Mouse (Mus musculus): ENCODE measurements around the gene Ccdc177. TPM values are rescaled to one million over a fixed set of nuclear protein-coding genes. Genes with fewer than 3 reads are reported as not detected.

Gene Ccdc177
- total and polyA plus RNA-seq, 3 experiments, result 0.11 TPM; not detected in 2

DNA sequence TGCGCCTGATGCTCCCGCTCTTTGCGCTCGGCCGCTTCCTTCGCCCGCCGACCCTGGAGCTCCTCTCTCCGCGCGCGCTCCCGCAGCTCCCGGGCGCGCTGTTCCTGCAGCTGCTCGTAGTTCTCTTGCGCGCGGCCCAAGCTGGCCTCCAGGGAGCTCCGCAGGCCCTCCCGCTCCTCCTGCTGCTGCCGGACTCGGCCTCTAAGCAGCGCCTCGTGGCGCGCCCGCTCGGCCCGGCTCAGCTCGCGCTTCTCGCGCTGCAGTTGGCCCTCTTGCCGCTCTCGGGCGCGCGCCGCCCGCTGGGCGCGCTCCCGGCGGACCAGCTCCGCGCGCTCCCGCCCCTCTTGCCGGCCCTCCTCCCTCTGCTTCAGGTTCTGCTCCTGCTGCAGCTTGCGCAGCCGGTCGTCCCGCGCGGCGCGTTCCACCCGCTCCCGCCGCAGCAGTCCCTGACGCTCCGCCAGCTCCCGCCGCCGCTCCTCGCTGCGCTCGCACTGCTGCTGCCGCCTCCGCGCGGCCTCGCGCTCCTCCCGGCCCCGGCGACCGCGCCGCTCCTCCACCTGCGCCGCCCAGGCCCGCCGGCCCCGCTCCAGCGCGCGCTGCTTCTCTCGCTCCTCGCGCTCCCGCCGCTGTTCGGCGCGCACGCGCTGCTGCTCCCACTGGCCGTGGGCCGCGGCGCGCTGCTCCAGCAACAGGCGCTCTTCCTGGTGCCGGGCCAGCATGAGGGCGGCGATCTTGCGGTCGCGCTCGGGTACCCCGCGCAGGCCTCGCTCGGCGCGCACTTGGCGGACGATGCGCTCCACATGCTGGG lies 2.5 kb downstream of the Ccdc177 start:
- TF ChIP-seq CTCF (IDR thresholded peaks at IDR 0.05; ENCODE audit: low read depth, low read length), result no peak
- TF ChIP-seq GATA2 (IDR thresholded peaks at IDR 0.05; ENCODE audit: borderline replicate concordance, low read depth, low read length), result no peak
- TF ChIP-seq TAL1 (conservative IDR thresholded peaks at IDR 0.05; ENCODE audit: low read depth, low read length), result no peak
- no peak for TF ChIP-seq GATA1 (IDR thresholded peaks at IDR 0.05; ENCODE audit: borderline replicate concordance, low read length)
- TF ChIP-seq POLR2AphosphoS5 (IDR thresholded peaks at IDR 0.05; ENCODE audit: insufficient replicate concordance, low read depth, low read length), result no peak
- ATAC-seq (ENCODE audit: extremely low read depth, insufficient number of reproducible peaks, low FRiP score, poor library complexity, severe bottlenecking) (no peak), DNase-seq (ENCODE audit: low spot score) (no peak)
- H3K4me1 ChIP-seq (ENCODE audit: insufficient read depth, low read depth, low read length), result no peaks in the 10 kb centered on the region
- H3K9me3 ChIP-seq (replicated peaks), result peaks cover 33% of the 10 kb centered on the region
- no peaks in the 10 kb centered on the region for H3K36me3 ChIP-seq (replicated peaks)
- peak overlapping the region; percentile 15; the same call in 1 of the 2 replicates for H3K4me3 ChIP-seq (ENCODE audit: low read depth, low read length)
- peaks cover 47% of the 10 kb centered on the region for H3K27me3 ChIP-seq (ENCODE audit: insufficient read depth, low read length)

DNA sequence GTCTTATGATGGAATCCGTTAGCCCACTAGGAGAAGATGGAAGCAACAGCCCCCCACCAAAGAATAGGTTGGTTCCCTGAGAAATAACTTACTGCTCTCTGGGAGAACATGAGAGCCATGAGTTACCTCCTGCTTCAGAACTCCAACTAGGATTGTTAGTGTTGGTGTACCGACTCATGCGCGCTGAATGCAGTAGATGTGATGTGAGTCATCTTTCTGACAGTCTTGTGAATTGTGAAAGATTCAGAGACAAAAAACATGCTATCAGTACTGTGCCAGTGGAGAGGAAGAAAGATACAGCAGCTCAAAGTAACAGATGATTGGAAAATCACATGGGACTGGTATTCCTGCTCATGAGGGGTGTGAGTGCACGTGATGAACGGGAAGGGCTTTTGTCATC lies 8.9 kb downstream of the Ccdc177 start:
- Histone ChIP-seq H3K27me3 (ENCODE audit: insufficient read depth, low read length) (peaks cover 69% of the 10 kb centered on the region), H3K4me1 (ENCODE audit: insufficient read depth, low read depth, low read length) (no peaks in the 10 kb centered on the region; the same call in 1 of the 2 replicates), H3K4me3 (ENCODE audit: low read depth, low read length) (no peak overlapping the region), H3K36me3 (replicated peaks) (no peaks in the 10 kb centered on the region), H3K9me3 (replicated peaks) (no peaks in the 10 kb centered on the region)
- ATAC-seq (ENCODE audit: extremely low read depth, insufficient number of reproducible peaks, low FRiP score, poor library complexity, severe bottlenecking) (no peak), DNase-seq (ENCODE audit: low spot score) (no peak)
- no peak for TF ChIP-seq CTCF (IDR thresholded peaks at IDR 0.05; ENCODE audit: low read depth, low read length)
- no peak for TF ChIP-seq GATA1 (IDR thresholded peaks at IDR 0.05; ENCODE audit: borderline replicate concordance, low read length)
- TF ChIP-seq POLR2AphosphoS5 (IDR thresholded peaks at IDR 0.05; ENCODE audit: insufficient replicate concordance, low read depth, low read length), result no peak
- no peak for TF ChIP-seq TAL1 (conservative IDR thresholded peaks at IDR 0.05; ENCODE audit: low read depth, low read length)
- TF ChIP-seq GATA2 (IDR thresholded peaks at IDR 0.05; ENCODE audit: borderline replicate concordance, low read depth, low read length), result no peak

DNA sequence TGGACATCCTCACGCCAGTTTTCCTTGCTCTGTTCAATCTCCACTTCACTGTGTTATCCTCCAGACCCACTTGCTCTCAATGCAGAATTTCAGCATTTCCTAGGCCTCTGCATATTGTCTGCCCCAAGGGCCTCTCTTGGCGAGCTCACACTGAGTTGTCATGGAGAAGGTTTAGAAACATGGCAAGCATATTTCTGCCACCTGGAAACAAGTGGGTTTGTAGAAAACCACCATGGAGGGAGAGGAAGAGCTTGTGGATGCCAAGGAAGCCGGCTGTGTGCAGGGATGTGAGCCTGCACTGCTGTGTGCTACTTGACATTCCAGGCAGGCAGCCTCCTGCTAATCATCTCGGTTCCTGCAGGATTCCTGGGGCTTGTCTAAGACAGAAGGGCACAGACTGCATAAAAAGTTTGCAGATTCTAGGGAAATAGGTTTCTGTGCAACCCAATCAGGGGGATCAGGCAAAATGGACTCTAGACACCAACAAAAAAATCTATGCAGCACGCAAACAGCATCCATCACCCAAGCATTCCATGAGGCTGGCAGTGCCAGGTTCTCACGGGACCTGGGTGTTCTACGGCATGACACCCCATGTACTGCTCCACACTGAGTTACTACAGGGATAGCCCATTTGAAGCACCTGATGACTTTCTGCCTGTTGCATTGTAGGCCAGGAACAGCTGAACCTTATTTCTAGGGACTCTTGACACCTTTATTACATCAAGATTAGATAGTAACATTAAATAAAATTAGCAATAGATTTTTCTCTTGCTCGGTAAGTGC lies 14.3 kb downstream of the Ccdc177 start:
- Histone ChIP-seq H3K36me3 (replicated peaks) (no peaks in the 10 kb centered on the region), H3K27me3 (ENCODE audit: insufficient read depth, low read length) (peaks cover 72% of the 10 kb centered on the region), H3K4me3 (ENCODE audit: low read depth, low read length) (no peak overlapping the region), H3K4me1 (ENCODE audit: insufficient read depth, low read depth, low read length) (peaks cover 6% of the 10 kb centered on the region; the same call in 1 of the 2 replicates), H3K9me3 (replicated peaks) (no peaks in the 10 kb centered on the region)
- no peak for DNase-seq (ENCODE audit: low spot score)
- no peak for ATAC-seq (ENCODE audit: extremely low read depth, insufficient number of reproducible peaks, low FRiP score, poor library complexity, severe bottlenecking)
- TF ChIP-seq POLR2AphosphoS5 (IDR thresholded peaks at IDR 0.05; ENCODE audit: insufficient replicate concordance, low read depth, low read length) (no peak), GATA1 (IDR thresholded peaks at IDR 0.05; ENCODE audit: borderline replicate concordance, low read length) (no peak), TAL1 (conservative IDR thresholded peaks at IDR 0.05; ENCODE audit: low read depth, low read length) (no peak), CTCF (IDR thresholded peaks at IDR 0.05; ENCODE audit: low read depth, low read length) (no peak), GATA2 (IDR thresholded peaks at IDR 0.05; ENCODE audit: borderline replicate concordance, low read depth, low read length) (no peak)

DNA sequence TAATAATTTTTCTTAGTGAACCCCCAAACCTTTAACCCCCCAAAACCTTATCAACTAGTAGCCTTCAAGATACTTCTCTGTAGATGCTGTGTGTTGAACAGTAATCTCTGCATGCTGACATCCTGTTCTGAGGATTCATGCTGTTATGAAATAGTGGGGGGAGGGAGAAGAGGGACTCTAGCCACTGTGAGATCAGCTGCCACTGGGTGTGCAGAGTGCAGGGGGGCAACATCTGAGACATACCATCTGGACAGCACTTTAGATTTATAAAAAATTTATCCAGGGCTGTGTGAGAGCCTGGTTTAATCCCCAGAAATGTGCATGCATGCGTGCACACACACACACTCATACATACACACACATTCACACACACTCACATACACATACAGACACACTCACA lies 15.9 kb downstream of the Ccdc177 start:
- no peak for DNase-seq (ENCODE audit: low spot score)
- H3K4me1 ChIP-seq (ENCODE audit: insufficient read depth, low read depth, low read length), result peaks cover 6% of the 10 kb centered on the region; the same call in 1 of the 2 replicates
- no peak overlapping the region for H3K4me3 ChIP-seq (ENCODE audit: low read depth, low read length)
- no peak for ATAC-seq (ENCODE audit: extremely low read depth, insufficient number of reproducible peaks, low FRiP score, poor library complexity, severe bottlenecking)
- H3K27me3 ChIP-seq (ENCODE audit: insufficient read depth, low read length), result peaks cover 71% of the 10 kb centered on the region
- TF ChIP-seq GATA1 (IDR thresholded peaks at IDR 0.05; ENCODE audit: borderline replicate concordance, low read length) (no peak), GATA2 (IDR thresholded peaks at IDR 0.05; ENCODE audit: borderline replicate concordance, low read depth, low read length) (no peak), TAL1 (conservative IDR thresholded peaks at IDR 0.05; ENCODE audit: low read depth, low read length) (no peak), POLR2AphosphoS5 (IDR thresholded peaks at IDR 0.05; ENCODE audit: insufficient replicate concordance, low read depth, low read length) (no peak), CTCF (IDR thresholded peaks at IDR 0.05; ENCODE audit: low read depth, low read length) (no peak)
- no peaks in the 10 kb centered on the region for H3K9me3 ChIP-seq (replicated peaks)
- H3K36me3 ChIP-seq (replicated peaks), result no peaks in the 10 kb centered on the region

DNA sequence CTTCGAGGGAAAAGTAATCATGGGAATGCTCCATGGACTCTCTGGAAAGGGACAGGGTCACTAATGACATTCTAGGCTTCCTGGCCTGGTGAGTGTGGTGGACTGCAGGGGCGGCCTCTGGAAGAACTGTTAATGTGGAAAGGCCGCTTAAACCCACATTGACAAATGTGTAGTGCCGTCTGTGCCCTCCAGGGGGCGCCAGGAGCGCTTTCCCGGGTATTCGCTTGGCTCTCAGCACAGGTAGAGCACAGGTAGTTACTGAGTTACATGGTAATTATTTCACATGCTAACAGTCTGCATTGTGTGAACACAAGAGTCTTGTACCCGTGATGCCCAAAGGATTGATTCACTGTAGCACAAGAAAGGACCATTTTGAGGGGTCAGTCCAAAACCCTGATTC lies 21.0 kb downstream of the Ccdc177 start:
- H3K9me3 ChIP-seq (replicated peaks), result no peaks in the 10 kb centered on the region
- no peak for TF ChIP-seq TAL1 (conservative IDR thresholded peaks at IDR 0.05; ENCODE audit: low read depth, low read length)
- TF ChIP-seq POLR2AphosphoS5 (IDR thresholded peaks at IDR 0.05; ENCODE audit: insufficient replicate concordance, low read depth, low read length), result no peak
- TF ChIP-seq CTCF (IDR thresholded peaks at IDR 0.05; ENCODE audit: low read depth, low read length), result peak; percentile 92
- H3K4me3 ChIP-seq (ENCODE audit: low read depth, low read length), result no peak overlapping the region
- DNase-seq (ENCODE audit: low spot score) (no peak), ATAC-seq (ENCODE audit: extremely low read depth, insufficient number of reproducible peaks, low FRiP score, poor library complexity, severe bottlenecking) (no peak)
- no peaks in the 10 kb centered on the region for H3K36me3 ChIP-seq (replicated peaks)
- H3K27me3 ChIP-seq (ENCODE audit: insufficient read depth, low read length), result peaks cover 70% of the 10 kb centered on the region
- peaks cover 11% of the 10 kb centered on the region for H3K4me1 ChIP-seq (ENCODE audit: insufficient read depth, low read depth, low read length)

DNA sequence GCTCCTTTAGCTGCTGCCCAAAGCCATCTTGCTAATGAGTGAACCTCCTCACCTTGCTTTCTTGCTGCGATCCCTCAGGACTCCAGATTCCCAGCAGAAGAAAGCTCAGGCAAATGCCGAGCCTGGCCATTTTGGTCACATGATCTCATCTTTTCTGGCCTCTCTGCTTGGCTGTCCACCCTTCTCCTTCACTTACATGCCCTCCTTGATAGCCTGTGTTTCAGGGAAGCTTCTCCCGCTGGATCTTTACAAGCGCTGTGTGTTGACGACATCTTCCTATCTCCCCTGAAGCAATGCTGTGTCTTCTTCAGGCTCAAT lies 23.2 kb downstream of the Ccdc177 start:
- no peak for TF ChIP-seq GATA2 (IDR thresholded peaks at IDR 0.05; ENCODE audit: borderline replicate concordance, low read depth, low read length)
- no peak for TF ChIP-seq POLR2AphosphoS5 (IDR thresholded peaks at IDR 0.05; ENCODE audit: insufficient replicate concordance, low read depth, low read length)
- no peak for TF ChIP-seq GATA1 (IDR thresholded peaks at IDR 0.05; ENCODE audit: borderline replicate concordance, low read length)
- no peak for TF ChIP-seq CTCF (IDR thresholded peaks at IDR 0.05; ENCODE audit: low read depth, low read length)
- TF ChIP-seq TAL1 (conservative IDR thresholded peaks at IDR 0.05; ENCODE audit: low read depth, low read length), result no peak
- H3K4me3 ChIP-seq (ENCODE audit: low read depth, low read length), result no peak overlapping the region
- H3K9me3 ChIP-seq (replicated peaks), result no peaks in the 10 kb centered on the region
- H3K4me1 ChIP-seq (ENCODE audit: insufficient read depth, low read depth, low read length), result peaks cover 14% of the 10 kb centered on the region
- ATAC-seq (ENCODE audit: extremely low read depth, insufficient number of reproducible peaks, low FRiP score, poor library complexity, severe bottlenecking) (no peak), DNase-seq (ENCODE audit: low spot score) (no peak)
- H3K36me3 ChIP-seq (replicated peaks), result no peaks in the 10 kb centered on the region
- H3K27me3 ChIP-seq (ENCODE audit: insufficient read depth, low read length), result peaks cover 60% of the 10 kb centered on the region
